Mouse (Mus musculus): ENCODE measurements around the gene Gm42421.

Gm42421 gene

DNA sequence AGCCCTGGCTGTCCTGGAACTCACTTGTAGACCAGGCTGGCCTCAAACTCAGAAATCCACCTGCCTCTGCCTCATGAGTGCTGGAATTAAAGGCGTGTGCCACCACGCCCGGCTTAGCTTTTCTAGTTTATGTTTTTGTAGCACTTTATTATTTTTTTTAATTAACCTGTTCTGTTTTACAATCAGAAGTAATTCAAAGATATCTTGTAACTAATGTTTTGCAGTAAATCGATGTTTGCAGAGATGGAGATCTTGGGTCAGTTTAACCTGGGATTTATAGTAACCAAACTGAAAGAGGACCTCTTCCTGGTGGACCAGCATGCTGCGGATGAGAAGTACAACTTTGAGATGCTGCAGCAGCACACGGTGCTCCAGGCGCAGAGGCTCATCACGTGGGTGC is at the start of gene Gm42421:
TSS of gene Gm42421 (plus strand) at position 301 of the 400 bp plus-strand sequence.
- no peak for DNase-seq (ENCODE audit: low spot score)

DNA sequence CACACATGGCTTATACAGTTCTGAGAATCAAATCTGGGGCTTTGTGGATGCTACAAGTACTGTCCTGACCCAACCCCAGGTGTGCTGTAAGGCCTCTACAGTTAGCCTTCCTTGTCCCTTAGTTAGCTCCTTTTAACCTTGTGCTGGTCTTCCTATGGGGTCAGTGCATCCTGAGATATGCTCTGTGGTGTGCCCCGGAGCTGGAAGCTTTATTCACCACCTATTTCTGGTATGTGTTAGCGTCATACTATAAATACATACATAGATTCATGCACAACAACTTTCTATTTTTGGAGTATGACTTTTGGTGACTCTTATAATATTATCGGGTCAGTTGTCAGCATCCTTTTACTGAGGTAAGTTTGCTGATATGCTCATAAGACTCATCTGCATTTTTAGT is 42.7 kb upstream of the Gm42421 start:
- no peak for DNase-seq (ENCODE audit: low spot score)

DNA sequence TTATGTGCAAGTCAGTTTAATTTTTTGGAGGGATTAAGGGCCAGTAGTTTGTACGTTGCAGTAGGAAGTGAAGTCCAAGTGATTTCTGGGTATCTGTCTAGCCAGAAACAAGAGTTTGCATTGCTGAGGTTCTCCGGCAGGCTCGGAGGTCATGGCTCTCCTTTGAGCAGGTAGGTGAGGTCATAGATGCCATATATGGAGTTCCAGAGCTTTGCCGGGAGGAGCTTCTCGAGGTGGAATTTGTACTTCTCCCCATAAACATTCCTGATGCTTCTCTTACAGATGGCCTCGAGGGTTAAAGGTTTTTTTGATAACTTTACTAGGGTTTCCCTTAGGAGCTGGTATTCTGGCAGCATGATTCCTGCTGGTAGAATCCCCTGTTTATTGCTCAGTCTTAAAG is 37.2 kb upstream of the Gm42421 start:
- DNase-seq (ENCODE audit: low spot score) = no peak

DNA sequence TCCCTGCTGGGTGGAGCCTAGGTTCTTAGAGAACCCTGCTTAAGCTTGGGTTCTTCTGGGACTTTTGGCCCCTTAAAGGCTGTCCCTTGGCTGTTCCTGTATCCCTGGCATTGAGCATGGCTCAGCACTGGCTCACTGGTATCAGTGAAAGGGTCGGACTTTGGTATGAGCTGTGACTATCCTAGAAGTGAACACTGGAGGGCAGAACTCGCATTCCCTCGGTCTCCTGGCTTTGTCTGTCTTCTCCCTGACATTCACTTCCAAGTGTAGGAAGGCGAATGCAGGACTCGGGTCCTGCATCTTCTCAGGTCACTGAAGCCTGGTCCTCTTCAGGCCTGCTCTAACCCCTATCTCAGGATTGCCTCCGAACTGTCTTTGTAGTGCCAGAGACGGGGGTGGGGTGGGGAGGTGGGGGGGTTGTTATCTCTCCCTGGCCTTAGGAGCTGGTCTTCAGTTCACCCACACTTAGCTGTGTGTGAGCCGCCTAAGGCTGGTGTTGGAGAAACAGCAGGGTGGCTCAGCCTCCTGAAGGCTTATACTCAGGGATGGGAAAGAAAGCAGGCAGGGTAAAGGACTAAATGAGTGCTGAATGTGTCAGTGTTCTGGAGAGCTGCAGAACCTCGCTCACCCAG is 35.6 kb upstream of the Gm42421 start:
- DNase-seq (ENCODE audit: low spot score) = no peak

DNA sequence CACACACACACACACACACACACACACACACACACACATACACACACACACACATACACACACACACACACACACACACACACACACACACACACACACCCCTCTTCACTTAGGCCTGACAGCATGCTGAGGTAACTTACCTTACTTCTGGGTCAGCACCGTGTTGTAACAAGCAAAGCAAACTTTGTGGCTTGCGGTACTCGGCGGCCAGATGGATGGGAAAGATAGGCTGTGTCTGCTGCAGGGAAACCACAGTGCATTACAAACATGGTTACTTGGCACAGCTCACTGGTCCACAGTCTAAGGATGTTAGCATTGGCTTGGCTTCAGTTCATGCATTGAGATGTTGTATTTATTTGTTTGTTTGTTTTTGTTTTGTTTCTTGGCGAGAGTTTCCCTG is 34.6 kb upstream of the Gm42421 start:
- no peak for DNase-seq (ENCODE audit: low spot score)

DNA sequence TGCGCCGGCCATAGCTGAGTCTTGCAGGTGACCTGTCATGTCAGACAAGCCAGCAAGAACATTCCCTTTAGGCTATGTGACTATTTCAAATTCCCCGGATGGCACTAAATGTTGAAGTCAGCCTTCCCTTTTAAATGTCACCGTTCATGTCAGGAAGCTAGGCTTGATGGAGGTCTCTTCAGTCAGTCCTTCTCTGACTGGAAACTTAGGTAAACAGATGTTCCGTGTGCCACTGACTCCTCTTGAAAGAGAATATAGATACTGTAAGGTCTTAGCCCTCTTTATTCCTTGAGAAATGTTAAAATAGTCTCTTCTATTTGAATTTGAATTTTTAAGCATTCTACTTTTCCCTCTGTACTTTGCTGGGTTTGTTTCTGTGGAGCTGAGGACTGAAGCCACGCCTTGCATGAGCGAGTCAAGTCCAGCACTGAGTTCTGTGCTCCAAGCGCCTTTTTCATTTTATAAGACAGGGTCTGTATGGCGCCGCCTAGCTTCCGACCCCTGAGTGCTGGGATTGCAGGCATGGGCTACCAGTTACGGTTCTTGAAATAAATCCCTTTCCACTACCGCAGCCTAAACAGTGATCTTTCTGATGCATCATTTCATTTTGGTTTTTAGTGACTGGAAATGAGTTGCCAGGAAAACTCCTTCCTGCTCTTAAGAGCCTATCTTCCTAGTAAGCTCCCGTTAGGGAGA is 30.2 kb upstream of the Gm42421 start, which contains the start of gene Ankrd61:
TSS of gene Ankrd61 (minus strand) at position 51 of the 696 bp plus-strand sequence.
- no peak for DNase-seq (ENCODE audit: low spot score)

DNA sequence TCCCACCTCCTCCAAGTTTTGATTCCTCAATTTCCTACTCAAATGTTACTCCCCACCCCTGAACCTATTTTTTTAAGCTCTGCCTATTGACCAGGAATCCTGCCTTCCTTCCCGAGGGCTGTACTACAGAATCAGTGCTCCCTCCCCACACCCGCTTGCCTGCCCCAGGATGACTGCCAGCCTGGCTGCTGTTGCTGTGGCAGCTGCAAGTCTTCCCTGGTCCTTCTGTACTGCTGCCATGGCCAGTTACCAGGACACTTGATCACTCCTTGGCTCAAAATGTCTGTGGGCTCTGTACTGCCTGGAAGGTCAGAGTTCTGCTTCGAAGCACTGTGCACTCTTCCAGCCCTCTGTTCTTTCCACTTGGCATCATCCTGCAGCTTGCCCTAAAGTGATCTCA is 25.9 kb upstream of the Gm42421 start:
- no peak for DNase-seq (ENCODE audit: low spot score)

DNA sequence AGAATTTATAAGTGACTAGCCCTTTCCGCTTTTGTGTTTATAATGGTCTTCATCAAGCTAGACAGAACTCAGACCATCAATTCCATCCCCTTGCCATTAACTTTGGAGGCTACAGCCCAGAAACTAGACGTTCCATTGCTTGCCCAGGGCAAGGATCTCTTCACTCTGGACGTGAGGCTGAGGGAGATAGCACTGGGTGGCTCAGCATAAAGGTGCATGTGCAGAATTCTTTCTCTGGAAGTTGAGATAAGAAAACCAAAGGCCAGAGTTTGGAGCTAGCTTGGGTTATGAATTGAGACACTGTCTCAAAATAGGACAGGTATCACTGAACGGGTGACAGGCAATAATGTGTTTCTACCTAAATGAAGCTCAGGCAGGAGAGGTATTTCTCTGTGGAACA is 24.2 kb upstream of the Gm42421 start:
- no peak for DNase-seq (ENCODE audit: low spot score)

DNA sequence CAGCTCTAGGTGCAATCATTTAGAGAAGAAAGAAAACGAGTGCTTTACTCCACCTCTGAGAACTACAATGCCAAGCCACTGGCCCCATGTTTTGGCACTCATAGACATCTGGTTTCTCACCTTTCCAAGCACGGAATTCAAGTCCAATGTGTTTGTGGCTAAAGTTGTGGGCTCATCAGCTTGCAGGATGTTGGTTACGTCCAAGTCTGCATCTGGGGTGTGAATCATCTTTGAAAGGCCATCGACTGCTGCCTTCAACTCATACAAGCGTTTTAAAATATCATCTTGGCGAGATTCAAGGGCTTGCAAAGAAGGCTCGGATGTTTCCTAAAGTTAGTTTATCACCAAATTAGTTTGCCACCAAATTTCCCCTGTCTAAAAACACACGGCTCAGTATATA is 21.5 kb upstream of the Gm42421 start:
- no peak for DNase-seq (ENCODE audit: low spot score)

DNA sequence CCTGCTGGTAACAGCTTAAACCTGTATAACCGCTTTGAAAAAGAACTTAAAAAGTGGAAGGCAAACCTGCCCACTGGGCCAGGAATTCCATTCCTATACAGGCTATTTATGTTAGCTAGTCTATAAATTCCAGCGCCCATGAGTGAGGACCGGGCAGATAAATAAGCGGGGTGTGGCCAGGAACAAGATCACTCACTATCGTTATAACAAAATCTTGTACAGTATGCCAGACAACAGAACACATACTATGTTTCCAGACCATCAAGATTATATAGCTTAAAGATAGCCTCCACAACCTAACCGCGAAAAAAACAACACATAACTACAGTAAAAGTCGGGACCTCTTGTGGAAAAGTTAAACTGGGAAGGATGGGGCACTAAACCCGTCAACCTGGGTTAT is 19.0 kb upstream of the Gm42421 start:
- DNase-seq (ENCODE audit: low spot score) = no peak

DNA sequence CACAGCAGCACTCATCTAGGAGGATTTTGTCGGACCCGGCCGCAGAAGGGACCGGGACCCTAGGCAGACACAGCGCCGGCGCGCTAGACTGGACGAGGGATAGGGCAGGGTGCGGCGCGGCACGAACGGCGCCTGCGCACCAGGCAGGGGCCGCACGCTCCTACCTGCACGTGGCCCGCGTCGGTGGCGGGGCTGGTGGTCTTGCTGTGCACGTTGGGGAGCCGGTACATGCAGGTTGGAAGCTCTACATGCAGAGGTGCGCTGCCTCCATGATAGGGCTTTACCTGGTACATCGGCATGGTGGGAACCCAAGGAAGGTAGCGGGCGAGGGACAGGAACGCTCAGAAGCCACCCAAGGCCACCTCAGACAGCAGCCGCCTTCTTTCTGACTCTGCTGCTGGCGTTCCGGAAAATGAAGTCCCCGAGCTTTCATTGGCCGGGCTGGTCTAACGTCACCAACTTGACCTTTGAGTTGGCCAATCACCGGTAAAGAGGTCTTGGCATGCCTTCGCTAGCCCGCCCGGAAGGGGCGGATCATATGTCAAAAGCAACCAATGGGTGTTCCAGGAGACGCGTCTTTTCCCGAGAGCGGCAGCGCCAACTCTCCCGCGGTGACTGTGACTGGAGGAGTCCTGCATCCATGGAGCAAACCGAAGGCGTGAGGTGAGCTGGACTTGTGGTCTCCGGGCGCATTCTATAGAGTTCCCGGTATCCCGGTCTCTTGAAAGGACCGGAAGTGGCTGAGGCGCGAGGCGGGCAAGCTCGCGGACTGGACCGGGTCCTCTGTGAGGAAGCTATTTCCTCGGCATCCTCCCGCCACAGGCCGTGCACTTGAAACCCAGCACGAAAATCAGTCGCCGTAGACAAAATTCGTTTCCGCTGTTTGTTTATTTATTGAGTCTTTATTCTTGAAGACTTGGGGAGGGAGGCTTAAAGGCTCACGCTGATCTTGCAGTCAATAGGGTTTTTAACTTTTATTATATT is 18.3 kb upstream of the Gm42421 start, which contains the start of the genes Aimp2 and Pms2:
TSS of gene Aimp2 (minus strand) at position 431 of the 984 bp plus-strand sequence.
TSS of gene Pms2 (plus strand) at position 548 of the 984 bp plus-strand sequence.
- peak; percentile 95 for DNase-seq (ENCODE audit: low spot score)

DNA sequence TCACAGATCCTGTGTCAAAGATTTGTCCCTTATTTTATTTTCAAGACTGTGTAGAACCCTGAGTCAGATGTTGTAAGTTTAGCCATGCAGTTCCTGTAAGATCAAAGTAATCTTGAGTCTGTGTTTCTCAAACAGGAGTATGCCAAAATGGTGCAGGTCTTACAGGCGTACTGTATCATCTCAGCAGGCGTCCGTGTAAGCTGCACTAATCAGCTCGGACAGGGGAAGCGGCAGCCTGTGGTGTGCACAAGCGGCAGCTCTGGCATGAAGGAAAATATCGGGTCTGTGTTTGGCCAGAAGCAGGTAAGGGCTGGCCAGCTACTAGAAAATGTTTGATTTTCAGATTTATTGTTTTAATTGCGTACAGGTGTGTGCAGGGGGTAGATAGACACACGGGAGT is 11.8 kb upstream of the Gm42421 start:
- DNase-seq (ENCODE audit: low spot score) = no peak

DNA sequence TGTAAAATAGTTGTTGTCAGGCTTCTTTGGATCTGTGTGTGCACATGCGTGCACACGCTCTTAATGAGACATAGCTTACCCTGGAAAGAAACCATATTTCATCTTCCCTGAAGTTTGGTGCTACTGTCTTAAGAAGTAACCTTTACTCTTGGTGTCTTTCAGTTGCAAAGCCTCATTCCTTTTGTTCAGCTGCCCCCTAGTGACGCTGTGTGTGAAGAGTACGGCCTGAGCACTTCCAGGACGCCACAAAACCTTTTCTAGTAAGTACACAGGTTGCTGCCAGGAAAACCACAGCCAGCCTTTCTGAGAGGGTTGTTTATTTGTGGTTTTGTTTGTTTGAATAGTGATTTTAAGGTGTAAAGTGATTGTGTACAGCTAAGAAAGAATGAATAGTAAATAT is 10.6 kb upstream of the Gm42421 start:
- peak; percentile 65 for DNase-seq (ENCODE audit: low spot score)

DNA sequence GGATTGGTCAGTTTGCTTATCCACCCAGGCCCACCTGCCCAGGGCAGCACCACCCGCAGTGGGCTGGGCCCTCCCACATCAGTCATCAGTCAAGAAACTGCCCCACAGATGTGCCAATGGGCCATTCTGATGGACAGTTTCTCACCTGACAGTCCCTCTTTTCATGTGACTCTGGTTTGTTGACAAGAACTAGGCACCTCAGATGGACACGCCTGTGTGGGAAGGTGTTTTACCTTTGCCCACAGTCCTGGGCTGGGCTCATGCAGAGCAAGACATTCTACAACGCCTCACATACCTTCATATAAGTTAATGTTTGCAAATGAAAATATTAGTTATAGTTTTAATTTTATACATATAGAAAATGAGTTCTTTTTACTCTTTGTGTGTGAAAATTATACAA is 9.9 kb upstream of the Gm42421 start:
- DNase-seq (ENCODE audit: low spot score) = no peak

DNA sequence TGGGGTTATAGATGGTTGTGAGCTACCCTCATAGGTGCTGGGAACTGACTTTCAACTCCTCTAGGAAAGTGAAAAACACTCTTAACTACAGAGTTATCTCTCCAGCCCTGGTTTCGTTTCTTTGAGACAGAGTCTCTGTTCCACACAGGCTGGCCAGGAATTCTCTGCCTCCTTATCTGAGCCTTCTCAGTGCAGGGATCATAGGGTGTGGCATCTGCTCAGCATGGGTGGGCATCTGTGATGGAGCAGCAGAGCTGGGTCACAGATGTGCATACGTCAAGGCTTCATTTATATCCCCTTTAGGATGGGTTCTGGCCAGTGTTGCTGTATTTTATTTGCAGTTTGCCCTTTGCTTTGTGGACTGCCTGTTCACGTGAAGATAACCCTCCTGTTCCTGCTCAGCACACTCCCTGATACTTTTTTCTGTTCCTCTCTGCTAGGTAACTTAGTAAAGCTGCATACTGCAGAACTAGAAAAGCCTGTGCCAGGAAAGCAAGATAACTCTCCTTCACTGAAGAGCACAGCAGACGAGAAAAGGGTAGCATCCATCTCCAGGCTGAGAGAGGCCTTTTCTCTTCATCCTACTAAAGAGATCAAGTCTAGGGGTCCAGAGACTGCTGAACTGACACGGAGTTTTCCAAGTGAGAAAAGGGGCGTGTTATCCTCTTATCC is 3.1 kb upstream of the Gm42421 start:
- no peak for DNase-seq (ENCODE audit: low spot score)

DNA sequence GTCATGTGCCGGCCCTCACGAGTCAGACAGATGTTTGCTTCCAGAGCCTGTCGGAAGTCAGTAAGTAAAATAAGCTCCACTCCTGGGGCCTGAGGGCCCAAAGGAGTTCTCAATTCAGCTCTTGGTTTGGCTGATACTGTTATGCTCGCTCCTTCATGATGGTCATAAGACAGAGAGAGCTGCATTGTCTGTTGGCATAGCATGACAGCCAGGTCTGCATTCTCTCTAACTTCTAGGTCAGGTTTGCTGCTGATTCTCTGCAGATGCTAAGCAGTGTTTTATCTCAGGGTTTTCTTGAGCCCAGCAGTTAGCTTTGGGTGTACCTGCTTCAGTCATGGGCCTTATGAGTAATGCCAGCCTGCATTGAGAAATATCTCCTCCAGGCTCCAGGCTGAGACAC is 1.3 kb downstream of the Gm42421 start:
- DNase-seq (ENCODE audit: low spot score) = no peak

DNA sequence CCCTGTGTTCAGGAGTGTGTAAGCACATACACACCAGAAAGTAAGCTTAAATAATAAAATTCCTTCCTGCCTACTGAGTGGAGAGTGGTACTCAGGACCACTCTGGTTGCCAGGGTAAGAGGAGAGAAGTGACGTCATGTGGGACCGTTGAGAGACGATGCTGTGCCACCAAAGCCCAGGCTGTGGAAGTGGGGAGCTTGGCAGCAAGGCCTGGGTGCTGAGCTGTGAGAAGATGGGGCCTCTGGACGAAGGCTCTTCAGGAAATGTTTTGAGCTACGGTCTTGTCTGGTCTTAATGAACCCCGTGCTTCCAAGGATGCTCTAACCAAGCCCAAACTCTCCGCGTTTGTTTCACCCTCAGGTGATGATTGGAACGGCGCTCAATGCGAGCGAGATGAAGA is 2.7 kb downstream of the Gm42421 start:
- DNase-seq (ENCODE audit: low spot score) = no peak

DNA sequence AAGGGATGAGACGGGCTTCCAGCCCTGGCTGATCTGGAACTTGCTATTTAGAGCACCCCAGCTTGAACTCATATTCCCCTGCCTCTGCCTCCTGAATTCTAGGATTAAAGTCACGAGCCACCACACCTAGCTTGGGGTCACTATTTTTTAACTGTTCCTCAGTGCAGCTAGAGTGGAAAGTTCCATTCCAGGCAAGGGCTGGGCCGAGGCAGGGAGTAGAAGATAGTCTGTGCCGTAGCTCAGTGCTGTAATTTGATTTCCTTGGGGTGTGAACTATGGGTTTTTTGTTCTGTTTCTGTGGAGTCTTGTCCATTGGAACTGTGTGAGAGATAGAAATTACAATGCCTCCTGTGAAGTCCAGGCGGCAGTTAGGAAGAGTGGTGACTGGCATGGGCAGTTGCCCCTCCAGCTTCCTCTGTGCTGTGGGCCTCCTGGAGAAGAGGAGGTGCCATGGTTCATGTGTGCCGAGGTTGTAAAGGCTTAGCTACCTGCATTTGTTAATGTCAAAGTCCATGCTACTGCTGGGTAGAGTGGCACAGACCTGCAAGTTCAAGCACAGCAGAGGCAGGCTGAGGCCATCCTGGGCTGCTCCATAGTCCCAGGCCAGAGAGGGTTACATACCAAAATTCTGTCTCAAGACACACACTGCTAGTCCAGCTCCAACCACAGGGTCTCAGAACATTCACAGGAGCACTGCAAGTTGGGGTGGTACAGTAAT is 4.0 kb downstream of the Gm42421 start:
- no peak for DNase-seq (ENCODE audit: low spot score)

DNA sequence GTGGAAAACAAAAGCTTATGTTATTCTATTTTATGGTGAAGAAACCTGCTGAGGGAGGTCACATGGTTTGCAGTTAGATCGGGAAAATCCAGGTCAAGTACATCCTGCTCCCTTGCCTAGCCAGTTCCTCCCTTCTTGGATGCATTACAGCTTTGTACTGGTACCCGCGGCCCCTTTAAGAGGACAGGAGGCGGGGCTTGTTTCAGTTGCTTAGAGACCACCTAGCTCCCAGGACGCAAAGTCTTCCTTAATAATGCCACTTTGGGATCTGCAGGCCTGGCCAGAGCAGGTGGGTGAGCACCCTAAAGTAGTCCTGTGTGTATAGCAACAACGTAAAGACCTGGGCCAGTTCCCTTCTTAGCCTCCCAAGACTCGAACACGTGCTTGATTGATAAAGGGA is 4.9 kb downstream of the Gm42421 start, which contains the start of gene Rsph10b:
TSS of gene Rsph10b (plus strand) at position 205 of the 400 bp plus-strand sequence.
- DNase-seq (ENCODE audit: low spot score) = no peak

DNA sequence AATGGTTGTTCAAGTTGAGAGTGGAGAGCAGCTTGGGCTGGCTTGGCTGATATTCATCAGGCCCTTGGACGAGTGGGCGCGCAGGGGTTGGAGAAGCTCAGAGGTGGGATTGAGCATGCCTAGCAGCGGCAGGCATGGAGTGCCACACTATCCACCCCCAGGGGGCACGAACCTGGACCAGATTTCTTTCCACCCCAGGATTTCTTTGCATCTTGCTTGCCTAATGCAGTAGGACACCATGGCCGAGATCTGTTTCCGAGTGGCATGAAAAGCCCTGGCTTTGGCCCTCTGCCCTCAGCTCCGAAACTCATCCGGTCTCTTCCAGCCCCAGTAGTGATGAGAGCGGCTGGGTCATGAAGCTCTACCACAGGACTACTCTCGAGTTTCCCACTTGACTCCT is 5.4 kb downstream of the Gm42421 start:
- no peak for DNase-seq (ENCODE audit: low spot score)

DNA sequence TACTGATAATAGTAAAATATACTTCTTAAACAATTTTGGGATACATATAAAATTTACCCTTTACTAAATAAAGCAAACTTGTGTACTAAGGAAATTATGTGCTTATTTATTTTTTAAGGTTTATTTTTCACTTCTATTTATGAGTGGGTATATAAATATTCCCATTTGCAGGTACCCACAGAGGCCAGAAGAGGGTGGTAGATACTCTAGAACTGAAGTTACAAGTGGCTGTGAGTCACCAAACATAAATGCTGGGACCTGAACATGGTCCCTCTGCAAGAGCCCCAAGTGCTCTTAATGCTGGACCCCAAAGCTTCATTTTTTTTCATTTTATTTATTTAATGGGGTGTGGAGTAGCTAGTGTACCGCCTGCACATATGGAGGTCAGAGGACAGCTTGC is 5.9 kb downstream of the Gm42421 start:
- DNase-seq (ENCODE audit: low spot score) = no peak
